Mouse (Mus musculus): ENCODE measurements around the gene Rasa3. TPM values are rescaled to one million over a fixed set of nuclear protein-coding genes. Genes with fewer than 3 reads are reported as not detected.

Gene Rasa3
- total RNA-seq, 2 experiments from 2014 or later, result 41.5 to 43.1 TPM

- no peak for DNase-seq (ENCODE audit: low spot score in 2 of 2)
Observed at GRCm38 (mm10) chr8:13623038-13623750, 54.2 kb downstream of the Rasa3 start.

- DNase-seq (ENCODE audit: low spot score in 2 of 2), result no peak
Observed at GRCm38 (mm10) chr8:13620226-13620920, 57.0 kb downstream of the Rasa3 start.

- DNase-seq (ENCODE audit: low spot score in 2 of 2), result no peak
Observed at GRCm38 (mm10) chr8:13616831-13617505, 60.4 kb downstream of the Rasa3 start.

GRCm38 (mm10) chr8:13614924-13615391 lies 62.4 kb downstream of the Rasa3 start:
- peak in 1 of 2 experiments; percentile 38 for DNase-seq (ENCODE audit: low spot score in 2 of 2)

- DNase-seq (ENCODE audit: low spot score in 2 of 2), result no peak
Observed at GRCm38 (mm10) chr8:13614136-13614535, 63.3 kb downstream of the Rasa3 start.

- DNase-seq (ENCODE audit: low spot score in 2 of 2), result no peak
Observed at GRCm38 (mm10) chr8:13611702-13612101, 65.7 kb downstream of the Rasa3 start.

- no peak for DNase-seq (ENCODE audit: low spot score in 2 of 2)
Observed at GRCm38 (mm10) chr8:13609971-13610370, 67.4 kb downstream of the Rasa3 start.

GRCm38 (mm10) chr8:13608946-13609345 lies 68.5 kb downstream of the Rasa3 start:
- DNase-seq (ENCODE audit: low spot score in 2 of 2), result no peak

GRCm38 (mm10) chr8:13605920-13606480 lies 71.4 kb downstream of the Rasa3 start:
- DNase-seq (ENCODE audit: low spot score in 2 of 2), result no peak

- peak in 1 of 2 experiments; percentile 53 for DNase-seq (ENCODE audit: low spot score in 2 of 2)
Observed at GRCm38 (mm10) chr8:13602621-13603020, 74.8 kb downstream of the Rasa3 start.

GRCm38 (mm10) chr8:13601166-13601565 lies 76.2 kb downstream of the Rasa3 start:
- no peak for DNase-seq (ENCODE audit: low spot score in 2 of 2)

GRCm38 (mm10) chr8:13600716-13601115 lies 76.7 kb downstream of the Rasa3 start:
- no peak for DNase-seq (ENCODE audit: low spot score in 2 of 2)

GRCm38 (mm10) chr8:13600204-13600603 lies 77.2 kb downstream of the Rasa3 start:
- no peak for DNase-seq (ENCODE audit: low spot score in 2 of 2)

GRCm38 (mm10) chr8:13597777-13598176 lies 79.6 kb downstream of the Rasa3 start:
- no peak for DNase-seq (ENCODE audit: low spot score in 2 of 2)

GRCm38 (mm10) chr8:13595861-13596260 lies 81.5 kb downstream of the Rasa3 start:
- no peak for DNase-seq (ENCODE audit: low spot score in 2 of 2)

- no peak for DNase-seq (ENCODE audit: low spot score in 2 of 2)
Observed at GRCm38 (mm10) chr8:13594884-13595323, 82.5 kb downstream of the Rasa3 start.

GRCm38 (mm10) chr8:13593340-13593739 lies 84.1 kb downstream of the Rasa3 start:
- no peak for DNase-seq (ENCODE audit: low spot score in 2 of 2)

- DNase-seq (ENCODE audit: low spot score in 2 of 2), result no peak
Observed at GRCm38 (mm10) chr8:13591246-13591645, 86.2 kb downstream of the Rasa3 start.

GRCm38 (mm10) chr8:13589071-13589470 lies 88.3 kb downstream of the Rasa3 start:
- DNase-seq (ENCODE audit: low spot score in 2 of 2), result no peak

GRCm38 (mm10) chr8:13584652-13585051 lies 92.8 kb downstream of the Rasa3 start:
- no peak for DNase-seq (ENCODE audit: low spot score in 2 of 2)

- no peak for DNase-seq (ENCODE audit: low spot score in 2 of 2)
Observed at GRCm38 (mm10) chr8:13577869-13578268, 99.5 kb downstream of the Rasa3 start.

GRCm38 (mm10) chr8:13571999-13572398 lies 105.4 kb downstream of the Rasa3 start:
- DNase-seq (ENCODE audit: low spot score in 2 of 2), result no peak

Measured in gastrocnemius, postnatal 4 days (tissue).